Mouse (Mus musculus) limb, embryonic 14.5 days (tissue): ENCODE results near the gene Pcca. TPM values are rescaled to one million over a fixed set of nuclear protein-coding genes. Genes with fewer than 3 reads are reported as not detected.
A peak's percentile ranks its signal among the peaks of the same experiment; 100 is the strongest.

Experiments
- ATAC-seq: fragments of 200-750 bp; cut with Nextera tagmentation; 2 replicates; pipeline ENCODE4 v1.8.0; 2017; ENCODE audit warnings: low read depth, moderate number of reproducible peaks, moderate TSS enrichment; ENCODE audit not compliant: low FRiP score
- DNase-seq: peaks from one replicate; pipeline ENCODE4 v3.0.0-alpha.2; 2015; ENCODE audit warnings: low spot score
- H3K27ac ChIP-seq: fragments of 300-500 bp; sonication (generic); replicated peaks from 2 replicates; pipeline ENCODE4 v1.5.1; 2014; ENCODE audit warnings: low read depth, mild to moderate bottlenecking, low read length, moderate library complexity, mixed read lengths
- H3K27me3 ChIP-seq: fragments of 300-500 bp; sonication (generic); 2 replicates; pipeline ENCODE4 v1.6.1; 2014; ENCODE audit warnings: low read length, mixed read lengths; ENCODE audit not compliant: control insufficient read depth, insufficient read depth
- H3K36me3 ChIP-seq: fragments of 300-500 bp; sonication (generic); 2 replicates; pipeline ENCODE4 v1.6.1; 2014; ENCODE audit warnings: mild to moderate bottlenecking, low read length, moderate library complexity, mixed read lengths; ENCODE audit not compliant: control insufficient read depth, insufficient read depth
- H3K4me1 ChIP-seq: fragments of 300-500 bp; sonication (generic); 2 replicates; pipeline ENCODE4 v1.6.1; 2014; ENCODE audit warnings: antibody characterized with exemption, low read length, mixed read lengths; ENCODE audit not compliant: control insufficient read depth, insufficient read depth
- H3K4me2 ChIP-seq: fragments of 300-500 bp; sonication (generic); replicated peaks from 2 replicates; pipeline ENCODE4 v1.6.1; 2014; ENCODE audit warnings: low read depth, mild to moderate bottlenecking, low read length, moderate library complexity; ENCODE audit not compliant: severe bottlenecking
- H3K4me3 ChIP-seq: fragments of 300-500 bp; sonication (generic); replicated peaks from 2 replicates; pipeline ENCODE4 v1.5.1; 2014; ENCODE audit warnings: low read length
- H3K9ac ChIP-seq: fragments of 300-500 bp; sonication (generic); 2 replicates; pipeline ENCODE4 v1.6.1; 2014; ENCODE audit warnings: mild to moderate bottlenecking, low read depth, low read length, moderate library complexity; ENCODE audit not compliant: severe bottlenecking
- H3K9me3 ChIP-seq: fragments of 300-500 bp; sonication (generic); 2 replicates; pipeline ENCODE4 v1.6.1; 2016; ENCODE audit warnings: low read length; ENCODE audit not compliant: control insufficient read depth
- POLR2A ChIP-seq: fragments of 200-500 bp; IDR thresholded peaks from 2 replicates; pipeline ENCODE4 v1.8.0; 2012; ENCODE audit warnings: inconsistent platforms, mild to moderate bottlenecking, moderate library complexity, borderline replicate concordance; ENCODE audit not compliant: insufficient read depth, insufficient read length; ENCODE audit errors: extremely low read depth
- WGBS: fragments of 180-500 bp; shearing (Covaris S2); extraction: QIAGEN DNeasy Blood & Tissue Kit; methylation state at CpG from one replicate; pipeline ENCODE4 v1.1.7; 2014; 5-methylcytosine and 5-hydroxymethylcytosine counted together
- polyA plus RNA-seq, 2 experiments: library from polyadenylated mRNA; depleted of rRNA in 1 of 2; stranded (reverse) in 1 of 2; unstranded in 1 of 2; fragments of >200 nt; fragmentation: Nextera tagmentation in 1 of 2; extraction: Ambion mirVana in 1 of 2; gene quantifications; 2 replicates each; pipeline versions ENCODE4 v1.2.1 to v1.2.3; 2012 to 2014

The Pcca gene
- polyA plus RNA-seq, 2 experiments: 15.7 to 17.3 TPM

DNA sequence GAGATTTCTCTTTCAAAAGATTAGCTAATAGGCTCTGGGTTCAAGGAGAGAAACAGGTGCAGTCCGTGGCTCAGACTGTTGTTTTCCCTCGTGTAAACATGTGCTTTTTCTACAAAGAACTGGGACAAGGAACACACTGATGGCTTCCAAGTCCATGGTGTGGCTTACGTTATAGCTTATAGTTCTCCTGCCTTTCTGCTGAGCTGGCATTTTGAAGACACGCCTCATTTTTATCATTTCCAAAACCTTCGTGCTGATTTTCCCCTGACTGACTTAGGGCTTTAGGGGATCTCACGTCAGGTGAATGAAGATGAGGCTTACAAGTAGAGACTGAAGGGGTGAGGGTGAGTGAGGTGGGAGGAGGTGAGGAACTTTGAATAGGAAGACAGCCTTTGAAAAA is 338.5 kb downstream of the Pcca start:
- Histone ChIP-seq H3K9me3 (no peaks in the 10 kb centered on the region), H3K36me3 (no peaks in the 10 kb centered on the region), H3K27ac (no peak overlapping the region), H3K27me3 (no peaks in the 10 kb centered on the region), H3K4me2 (no peak overlapping the region), H3K4me1 (no peaks in the 10 kb centered on the region; the same call in 1 of the 2 replicates), H3K4me3 (no peak overlapping the region), H3K9ac (no peak overlapping the region)
- 74% methylated on average over 6 of the region's 6 CpGs for WGBS
- DNase-seq: no peak
- no peak for ATAC-seq
- no peak for TF ChIP-seq POLR2A

DNA sequence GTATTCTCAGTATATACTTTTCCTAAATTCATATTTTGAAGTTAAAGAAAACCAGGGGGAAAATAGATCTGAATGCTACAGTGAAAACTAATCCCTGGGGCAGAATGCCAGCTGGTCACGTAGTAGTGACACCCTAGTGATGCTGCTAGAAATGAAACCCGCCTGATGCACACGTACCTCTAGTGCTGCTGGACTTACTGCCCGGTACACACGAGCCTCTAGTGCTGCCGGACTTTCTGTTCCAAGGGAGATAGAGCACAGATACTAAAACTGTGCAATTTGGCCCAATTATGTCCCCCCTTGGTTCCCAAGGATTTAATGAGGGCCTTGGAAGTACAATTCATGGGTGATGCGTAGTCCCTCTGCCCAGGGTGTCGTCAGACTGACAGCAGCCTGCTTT is 340.9 kb downstream of the Pcca start:
- H3K9ac ChIP-seq: no peak overlapping the region
- no peak for TF ChIP-seq POLR2A
- H3K27me3 ChIP-seq: no peaks in the 10 kb centered on the region
- no peaks in the 10 kb centered on the region for H3K36me3 ChIP-seq
- H3K9me3 ChIP-seq: no peaks in the 10 kb centered on the region
- H3K4me3 ChIP-seq: no peak overlapping the region
- H3K4me1 ChIP-seq: no peaks in the 10 kb centered on the region
- DNase-seq: no peak
- no peak for ATAC-seq
- H3K4me2 ChIP-seq: no peak overlapping the region
- 66% methylated on average over 8 of the region's 8 CpGs for WGBS
- H3K27ac ChIP-seq: no peak overlapping the region

DNA sequence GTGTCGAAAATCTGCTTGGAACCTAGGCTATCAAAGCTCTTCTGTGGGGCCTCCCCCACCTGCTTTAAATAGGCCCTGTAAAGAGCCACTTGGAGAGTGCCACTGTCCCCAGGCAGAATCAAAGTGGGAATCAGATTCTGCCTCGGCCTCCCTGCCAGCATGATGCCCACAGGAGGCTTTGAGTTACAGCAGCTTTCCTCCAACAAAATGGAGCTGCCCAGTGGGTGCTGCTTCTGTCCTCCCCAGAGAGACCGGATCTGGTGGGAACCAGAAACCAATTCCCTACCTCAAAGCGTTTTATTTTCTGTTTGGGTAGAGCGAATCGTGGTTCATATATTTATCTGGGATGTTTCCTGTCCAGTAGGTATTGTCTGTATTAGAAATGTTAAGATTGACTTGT is 341.5 kb downstream of the Pcca start:
- no peaks in the 10 kb centered on the region for H3K27me3 ChIP-seq
- ATAC-seq: no peak

DNA sequence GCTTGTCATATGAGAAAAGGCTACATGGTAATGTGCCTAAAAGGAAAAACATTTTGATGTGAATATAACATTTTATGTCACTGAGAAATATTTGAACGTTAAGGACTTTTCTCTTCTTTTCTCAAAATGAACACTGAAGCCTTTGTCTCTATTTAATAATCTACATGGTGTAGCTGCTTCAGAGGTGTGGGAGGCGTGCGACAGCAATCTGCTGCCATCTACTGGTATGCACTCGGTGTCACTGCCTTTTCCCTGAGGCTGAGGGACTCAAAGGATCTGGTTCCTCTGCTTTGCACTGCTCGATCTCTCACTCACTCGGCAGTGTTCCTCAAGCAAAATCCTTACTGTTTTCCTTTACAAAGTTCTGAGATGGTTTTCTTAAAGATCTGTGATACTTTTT is 342.0 kb downstream of the Pcca start:
- no peak for TF ChIP-seq POLR2A
- no peaks in the 10 kb centered on the region for H3K27me3 ChIP-seq
- WGBS: 4% methylated on average over 6 of the region's 6 CpGs

More for the DNA sequence above, 341.5 kb downstream of the Pcca start:
- Histone ChIP-seq H3K4me3 (no peak overlapping the region), H3K36me3 (no peaks in the 10 kb centered on the region), H3K4me1 (no peaks in the 10 kb centered on the region), H3K27ac (no peak overlapping the region), H3K9me3 (no peaks in the 10 kb centered on the region), H3K9ac (no peak overlapping the region), H3K4me2 (no peak overlapping the region)
- no peak for TF ChIP-seq POLR2A
- 59% methylated on average over 6 of the region's 6 CpGs for WGBS
- DNase-seq: no peak

DNA sequence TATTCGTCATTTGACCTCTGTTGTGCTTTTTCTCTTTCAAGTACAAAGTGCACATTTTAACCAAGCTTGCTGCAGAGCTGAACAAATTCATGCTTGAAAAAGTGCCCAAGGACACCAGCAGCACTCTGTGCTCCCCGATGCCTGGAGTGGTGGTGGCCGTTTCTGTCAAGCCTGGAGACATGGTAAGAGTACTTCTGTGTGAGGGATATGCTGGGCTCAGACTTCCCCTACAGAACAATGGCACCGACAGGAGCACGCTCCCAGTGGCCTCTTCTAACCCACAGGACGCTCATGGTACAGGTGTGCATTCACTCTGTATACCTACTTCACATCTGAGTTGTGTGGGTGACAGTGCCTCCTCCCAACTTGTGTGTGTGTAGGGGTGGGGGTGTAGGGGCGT is 342.6 kb downstream of the Pcca start:
- no peaks in the 10 kb centered on the region for H3K36me3 ChIP-seq
- no peak overlapping the region for H3K27ac ChIP-seq
- no peak overlapping the region for H3K4me2 ChIP-seq
- WGBS: 71% methylated on average over 7 of the region's 7 CpGs
- no peaks in the 10 kb centered on the region for H3K27me3 ChIP-seq
- no peak for TF ChIP-seq POLR2A
- no peaks in the 10 kb centered on the region for H3K9me3 ChIP-seq
- no peak for ATAC-seq
- no peak for DNase-seq
- 0 out of 2 replicates have a peak, but pooled peaks cover 2% of the 10 kb centered on the region for H3K4me1 ChIP-seq
- H3K4me3 ChIP-seq: no peak overlapping the region
- H3K9ac ChIP-seq: no peak overlapping the region

More for the DNA sequence above, 342.0 kb downstream of the Pcca start:
- Histone ChIP-seq H3K4me3 (no peak overlapping the region), H3K36me3 (no peaks in the 10 kb centered on the region), H3K9me3 (no peaks in the 10 kb centered on the region), H3K4me1 (no peaks in the 10 kb centered on the region), H3K27ac (no peak overlapping the region), H3K4me2 (no peak overlapping the region), H3K9ac (no peak overlapping the region)
- peak; percentile 84 for ATAC-seq
- peak; percentile 81 for DNase-seq

DNA sequence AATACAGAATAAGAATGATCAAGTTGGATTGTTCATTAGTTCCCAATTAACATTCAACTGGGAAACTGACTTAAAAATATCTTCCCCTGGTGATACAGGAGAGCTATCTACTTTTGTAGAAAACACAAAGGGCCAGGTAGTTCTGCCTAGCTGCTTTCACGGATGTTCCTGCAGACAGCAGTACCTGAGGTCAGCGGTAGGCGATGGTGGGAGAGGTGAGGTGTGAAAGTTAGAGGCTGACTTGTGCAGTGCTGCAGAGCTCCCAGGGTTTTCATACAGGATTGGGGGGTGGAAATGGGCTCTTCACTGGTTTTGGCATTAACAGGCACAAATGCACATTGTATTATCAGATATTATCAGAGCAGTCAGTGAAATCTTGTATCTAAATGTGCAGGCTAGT is 343.7 kb downstream of the Pcca start:
- DNase-seq (no peak), ATAC-seq (no peak)
- no peaks in the 10 kb centered on the region for H3K27me3 ChIP-seq
- peaks cover 11% of the 10 kb centered on the region for H3K4me1 ChIP-seq
- H3K27ac ChIP-seq: no peak overlapping the region
- no peak overlapping the region for H3K9ac ChIP-seq
- no peaks in the 10 kb centered on the region for H3K36me3 ChIP-seq
- no peak overlapping the region for H3K4me2 ChIP-seq
- WGBS: 79% methylated on average over 3 of the region's 3 CpGs
- H3K4me3 ChIP-seq: no peak overlapping the region
- no peaks in the 10 kb centered on the region for H3K9me3 ChIP-seq
- no peak for TF ChIP-seq POLR2A
